Mouse (Mus musculus): ENCODE data around the gene Primpol. TPM values are rescaled to one million over a fixed set of nuclear protein-coding genes. Genes with fewer than 3 reads are reported as not detected.

The Primpol gene
- 19.3 TPM for total RNA-seq (2023)

GRCm38 (mm10) chr8:46616879-46617689 is at the start of gene Primpol, which contains the start of gene Casp3:
Primpol (minus strand) TSS chr8:46617212.
Casp3 (plus strand) TSS chr8:46617291.

DNA sequence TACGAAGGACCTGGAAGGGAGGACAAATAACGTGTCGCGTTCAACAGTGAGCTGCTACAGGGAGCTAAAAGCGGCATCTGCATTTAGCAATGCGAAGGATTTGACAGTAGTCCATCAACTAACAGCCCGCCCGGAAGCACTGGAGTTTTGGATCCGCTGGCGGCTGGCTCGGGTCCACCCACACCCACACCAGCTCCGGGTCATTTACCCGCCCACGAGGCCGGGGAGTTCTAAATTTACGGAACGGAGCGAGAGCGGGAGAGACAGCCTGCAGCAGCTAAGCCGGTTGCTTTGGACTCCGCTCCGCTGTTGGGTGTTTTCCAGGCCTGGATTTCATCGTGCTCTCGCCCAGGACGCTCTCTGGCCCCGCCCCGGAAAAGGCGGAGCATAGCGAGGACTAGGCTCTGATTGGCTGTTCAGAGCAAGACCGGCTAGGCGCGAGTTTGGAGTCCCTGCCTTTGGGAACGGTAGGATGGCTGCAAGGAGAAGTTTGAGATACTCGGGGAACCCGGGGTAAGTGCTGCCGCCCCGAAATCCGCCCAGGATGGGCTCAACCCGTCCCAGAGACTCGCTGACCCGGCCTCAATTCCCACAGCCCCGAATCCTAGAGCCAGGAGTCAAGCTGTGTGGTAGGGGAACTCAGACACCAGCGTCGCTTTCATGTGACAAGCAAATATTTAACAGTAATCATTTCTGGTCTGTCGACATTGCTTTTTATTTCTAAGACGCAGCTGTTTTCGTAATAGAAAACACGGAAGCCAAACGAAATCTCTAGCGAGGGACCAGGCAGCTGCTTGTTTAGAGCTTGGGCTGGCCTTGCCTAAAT is 65.2 kb downstream of the Primpol start, which contains the start of gene Cenpu:
Gene Cenpu (plus strand): TSS at position 414 of the 826 bp plus-strand sequence.

Other genes with a start within 250 kb of the Primpol start
- gene Acsl1, start 146.2 kb downstream of the Primpol start, total RNA-seq (2023) = 13.4 TPM
- gene Cenpu, start 65.2 kb downstream of the Primpol start, total RNA-seq (2023) = 8.6 TPM
- gene Casp3, start 79 bp upstream of the Primpol start, total RNA-seq (2023) = 16.3 TPM
- gene Irf2, start 122.5 kb upstream of the Primpol start, total RNA-seq (2023) = 159 TPM